Mouse (Mus musculus): ENCODE measurements around the gene Prrt3. TPM values are rescaled to one million over a fixed set of nuclear protein-coding genes. Genes with fewer than 3 reads are reported as not detected.

The Prrt3 gene
- total RNA-seq (2017) = not detected in 2 replicates

DNA sequence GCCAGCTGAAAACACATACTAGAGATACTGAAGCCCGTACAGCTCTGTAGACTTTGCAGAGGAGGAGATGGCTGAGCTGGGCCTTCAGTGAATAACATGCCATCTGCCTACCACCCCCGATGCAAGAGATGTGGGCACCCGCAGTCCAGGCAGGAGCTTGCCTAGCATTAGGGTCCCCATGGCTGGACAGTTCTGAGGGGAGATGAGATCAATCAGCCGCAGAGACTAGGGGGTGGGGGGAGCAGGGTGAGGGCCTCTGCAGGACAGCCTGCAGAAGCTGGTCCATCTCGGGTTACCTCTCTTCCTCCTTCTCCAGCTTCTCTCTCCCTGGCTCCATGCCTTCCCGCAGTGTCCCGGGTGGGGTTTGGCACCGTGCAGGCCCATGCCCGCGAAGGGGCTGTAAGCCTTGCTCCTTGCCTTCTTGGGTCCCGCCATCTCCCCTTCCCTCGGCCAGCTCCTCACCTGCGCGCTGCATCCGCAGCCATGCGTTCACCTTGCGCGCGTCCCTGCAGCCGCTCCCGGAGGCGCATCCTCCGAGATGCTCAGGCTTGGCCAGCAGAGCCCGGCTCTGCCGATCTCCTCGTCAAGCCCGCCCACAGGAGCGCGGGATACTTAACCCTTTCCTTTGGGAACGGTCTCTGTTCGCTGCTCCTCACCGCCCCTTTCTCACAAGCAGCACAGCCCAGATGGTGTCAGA is at the start of gene Prrt3:
TSS of gene Prrt3 (minus strand) at position 544 of the 697 bp plus-strand sequence.
- ATAC-seq (replicated peaks; ENCODE audit: low read depth, poor library complexity, severe bottlenecking) = no peak

DNA sequence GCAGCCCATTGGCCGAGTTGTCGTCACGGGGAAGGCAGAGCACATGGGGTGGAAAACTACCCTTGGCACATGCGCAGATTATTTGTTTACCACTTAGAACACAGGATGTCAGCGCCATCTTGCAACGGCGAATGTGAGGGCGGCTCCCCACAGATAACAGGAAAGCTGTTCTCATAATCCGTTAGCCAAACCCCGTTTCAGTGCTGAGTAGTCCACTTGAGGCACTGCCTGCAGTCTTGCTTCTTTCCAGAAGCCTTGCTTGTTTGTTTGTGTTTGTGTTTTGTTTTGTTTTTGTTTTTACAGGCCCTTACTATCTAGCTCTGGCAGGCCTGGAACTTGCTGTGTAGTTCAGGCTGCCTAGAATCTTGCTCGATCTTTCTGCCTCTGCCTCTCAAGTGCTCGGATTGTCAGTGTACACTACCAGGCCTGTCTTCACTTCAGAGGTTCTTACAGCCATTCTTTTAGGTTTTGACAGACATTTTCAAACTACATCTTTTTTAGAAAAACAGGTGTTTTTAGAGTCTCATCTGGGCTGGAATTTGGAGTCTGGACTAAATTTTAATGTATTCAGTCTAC is 42.3 kb upstream of the Prrt3 start:
- no peak for ATAC-seq (replicated peaks; ENCODE audit: low read depth, poor library complexity, severe bottlenecking)

DNA sequence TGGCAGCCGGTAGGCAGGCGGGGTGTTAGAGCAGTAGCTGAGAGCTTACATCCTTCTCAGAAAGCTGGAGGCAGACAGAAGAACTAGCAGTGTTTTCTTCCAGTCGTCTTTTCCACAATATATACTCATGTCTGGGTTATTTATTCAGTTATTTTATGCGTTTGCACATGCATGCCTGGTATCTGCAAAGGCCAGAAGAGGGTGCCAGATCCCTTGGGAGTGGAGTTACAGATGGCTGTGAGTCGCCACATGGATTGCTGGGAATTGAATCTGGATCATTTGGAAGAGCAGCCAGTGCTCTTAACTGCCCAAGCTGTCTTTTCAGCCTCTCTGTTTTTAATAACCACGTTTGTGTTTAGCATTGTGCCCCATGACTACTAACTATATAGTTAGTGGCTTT is 39.9 kb upstream of the Prrt3 start:
- ATAC-seq (replicated peaks; ENCODE audit: low read depth, poor library complexity, severe bottlenecking) = no peak

- ATAC-seq (replicated peaks; ENCODE audit: low read depth, poor library complexity, severe bottlenecking) = no peak
These were observed 33.2 kb upstream of the Prrt3 start for GRCm38 (mm10) chr6:113534886-113535285.

DNA sequence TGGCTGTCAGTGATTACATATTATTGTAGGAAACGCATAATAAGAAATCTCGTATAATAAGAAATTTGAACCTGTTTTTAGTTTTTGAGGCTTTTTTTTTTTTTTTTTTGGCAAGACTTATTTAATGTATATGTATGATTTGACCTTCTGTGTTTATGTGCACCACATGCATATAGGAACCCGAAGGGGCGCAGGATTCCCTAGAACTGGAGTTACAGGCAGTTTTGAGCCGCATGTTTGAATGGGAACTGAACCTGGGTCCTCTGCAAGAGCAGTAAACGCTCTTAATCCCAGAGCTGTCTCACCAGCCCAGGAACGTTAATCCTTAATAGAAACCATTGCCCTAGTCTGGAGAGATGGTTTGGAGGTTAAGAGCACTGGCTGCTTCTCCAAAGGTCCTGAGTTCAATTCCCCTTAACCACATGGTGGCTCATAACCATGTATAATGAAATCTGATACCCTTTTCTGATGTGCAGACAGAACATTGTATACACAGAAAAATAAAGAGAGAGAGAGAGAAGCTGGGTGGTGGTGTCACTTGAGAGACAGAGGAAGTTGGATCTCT is 30.2 kb upstream of the Prrt3 start:
- no peak for ATAC-seq (replicated peaks; ENCODE audit: low read depth, poor library complexity, severe bottlenecking)

DNA sequence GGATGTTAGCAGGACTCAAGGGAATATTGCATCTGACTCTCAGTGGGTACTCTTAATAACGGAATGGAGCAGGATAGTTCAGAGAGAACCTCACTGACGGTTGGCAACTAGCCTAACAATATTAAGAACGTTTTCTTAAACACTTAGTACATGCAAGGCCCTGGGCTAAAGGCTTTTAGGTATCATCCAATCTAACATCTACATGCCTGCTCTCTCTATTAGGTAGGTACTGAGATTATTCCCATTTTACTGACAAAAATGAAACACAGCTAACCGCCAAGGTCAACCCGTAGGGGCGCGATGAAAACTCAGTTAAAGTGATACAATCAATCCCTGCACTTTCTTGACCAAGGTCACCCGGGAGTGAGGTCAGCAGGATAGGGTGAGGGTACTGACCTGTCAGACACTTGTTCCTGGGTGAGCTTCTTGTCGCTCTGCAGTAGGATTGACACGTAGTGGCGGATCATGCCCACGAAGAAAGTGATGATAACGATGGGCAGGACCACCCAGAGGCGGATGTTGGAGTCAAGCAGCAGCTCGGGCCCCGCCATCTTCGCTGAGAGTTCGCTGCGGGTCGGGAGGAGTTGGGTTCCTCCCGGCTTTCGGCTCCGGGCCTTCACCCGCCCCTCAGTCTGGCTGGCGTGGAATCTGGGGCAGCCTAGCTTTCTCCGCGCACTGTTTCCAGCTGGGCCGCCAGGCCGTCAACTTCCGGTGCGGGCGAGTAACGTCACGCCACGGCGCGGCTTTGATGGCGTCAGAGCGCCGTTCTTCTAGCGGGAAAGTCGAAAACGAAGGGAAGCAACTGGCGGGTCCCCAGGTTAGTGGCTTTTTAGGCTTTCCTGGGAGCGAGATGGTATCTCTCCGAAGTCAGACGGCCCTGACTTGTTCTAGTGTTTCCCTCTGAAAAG is 29.5 kb upstream of the Prrt3 start, which contains the start of the genes Emc3 and Fancd2:
TSS of gene Emc3 (minus strand) at position 721 of the 908 bp plus-strand sequence.
TSS of gene Fancd2 (plus strand) at position 751 of the 908 bp plus-strand sequence.
- peak; percentile 90 for ATAC-seq (replicated peaks; ENCODE audit: low read depth, poor library complexity, severe bottlenecking)

DNA sequence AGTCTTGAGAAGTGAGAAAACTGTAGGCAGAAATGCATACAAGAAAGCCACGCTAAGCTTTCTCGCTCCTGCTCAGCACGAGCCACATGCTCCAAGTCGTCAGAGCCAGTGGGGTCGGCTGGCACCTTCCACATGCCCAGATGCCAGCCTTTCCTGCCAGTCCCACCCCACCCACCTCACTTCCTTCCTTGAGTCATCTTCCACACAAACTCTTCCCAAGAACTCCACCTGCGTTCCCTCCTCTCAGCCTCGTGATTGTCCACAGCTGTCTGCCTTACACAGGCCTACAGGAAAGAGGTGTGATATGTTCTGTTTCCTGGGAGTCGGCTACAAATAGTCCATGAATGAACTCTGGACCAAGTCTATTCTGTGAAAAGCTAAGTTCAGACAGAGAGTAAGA is 21.7 kb upstream of the Prrt3 start:
- ATAC-seq (replicated peaks; ENCODE audit: low read depth, poor library complexity, severe bottlenecking) = no peak

DNA sequence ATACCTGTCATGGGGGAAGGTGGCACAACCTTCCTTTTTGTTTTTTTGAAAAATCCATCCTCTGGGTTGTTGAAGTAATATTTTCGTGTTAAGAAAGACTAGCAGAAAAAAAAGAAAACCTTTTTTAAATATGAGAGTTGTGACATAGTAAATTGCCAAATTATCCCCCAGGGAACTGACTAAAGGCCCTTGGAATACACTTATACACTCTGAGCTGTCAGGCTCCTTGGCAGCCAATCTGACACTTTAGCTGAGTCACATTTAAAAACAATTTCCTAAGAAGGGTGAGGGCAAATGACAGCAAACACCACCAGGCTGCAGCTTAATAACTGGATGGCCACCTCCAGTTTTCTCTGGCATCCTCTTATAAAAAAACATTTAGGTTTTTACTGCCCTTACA is 20.6 kb upstream of the Prrt3 start:
- no peak for ATAC-seq (replicated peaks; ENCODE audit: low read depth, poor library complexity, severe bottlenecking)

- peak; percentile 90 for ATAC-seq (replicated peaks; ENCODE audit: low read depth, poor library complexity, severe bottlenecking)
These were observed 15.8 kb upstream of the Prrt3 start for GRCm38 (mm10) chr6:113517434-113518080.

DNA sequence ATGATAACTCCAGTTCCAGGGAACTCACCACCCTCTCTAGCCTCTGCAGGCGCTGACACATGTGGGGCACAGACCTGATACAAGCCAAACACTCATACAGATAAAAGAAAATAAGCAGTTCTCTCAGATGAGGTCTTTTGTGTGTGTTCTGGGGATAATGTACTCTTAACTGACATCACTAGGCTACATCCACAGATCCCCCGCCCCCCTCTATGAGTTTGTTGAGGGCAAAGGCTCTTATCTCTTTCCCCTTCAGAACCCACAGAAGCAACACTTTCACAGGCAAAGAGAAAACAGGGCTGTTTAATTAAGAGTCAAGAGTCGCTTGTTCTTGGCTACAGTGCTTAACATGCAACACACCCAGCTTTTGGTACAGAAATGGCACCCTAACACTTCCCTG is 12.9 kb upstream of the Prrt3 start:
- ATAC-seq (replicated peaks; ENCODE audit: low read depth, poor library complexity, severe bottlenecking) = peak; percentile 57

DNA sequence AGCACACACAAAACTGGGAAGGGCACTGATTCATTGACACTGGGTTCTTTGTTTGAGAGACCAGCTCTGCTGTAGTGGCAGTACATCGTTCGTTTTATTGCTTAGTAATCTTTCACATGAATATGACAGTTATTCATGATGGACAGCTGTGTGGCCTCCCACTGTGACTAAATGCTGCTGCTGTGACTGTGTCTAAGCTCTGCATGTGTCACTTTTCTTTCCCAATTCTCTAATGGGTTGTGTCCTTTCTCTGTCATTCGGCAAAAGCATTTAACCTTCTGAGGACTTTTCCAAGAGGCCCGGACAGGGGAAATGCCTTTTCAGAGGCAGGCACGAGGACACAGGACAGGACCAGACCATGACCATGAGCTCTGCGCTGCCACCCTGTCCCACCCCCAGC is 12.2 kb upstream of the Prrt3 start:
- no peak for ATAC-seq (replicated peaks; ENCODE audit: low read depth, poor library complexity, severe bottlenecking)

GRCm38 (mm10) chr6:113508947-113509280 is 7.2 kb upstream of the Prrt3 start:
- no peak for ATAC-seq (replicated peaks; ENCODE audit: low read depth, poor library complexity, severe bottlenecking)

DNA sequence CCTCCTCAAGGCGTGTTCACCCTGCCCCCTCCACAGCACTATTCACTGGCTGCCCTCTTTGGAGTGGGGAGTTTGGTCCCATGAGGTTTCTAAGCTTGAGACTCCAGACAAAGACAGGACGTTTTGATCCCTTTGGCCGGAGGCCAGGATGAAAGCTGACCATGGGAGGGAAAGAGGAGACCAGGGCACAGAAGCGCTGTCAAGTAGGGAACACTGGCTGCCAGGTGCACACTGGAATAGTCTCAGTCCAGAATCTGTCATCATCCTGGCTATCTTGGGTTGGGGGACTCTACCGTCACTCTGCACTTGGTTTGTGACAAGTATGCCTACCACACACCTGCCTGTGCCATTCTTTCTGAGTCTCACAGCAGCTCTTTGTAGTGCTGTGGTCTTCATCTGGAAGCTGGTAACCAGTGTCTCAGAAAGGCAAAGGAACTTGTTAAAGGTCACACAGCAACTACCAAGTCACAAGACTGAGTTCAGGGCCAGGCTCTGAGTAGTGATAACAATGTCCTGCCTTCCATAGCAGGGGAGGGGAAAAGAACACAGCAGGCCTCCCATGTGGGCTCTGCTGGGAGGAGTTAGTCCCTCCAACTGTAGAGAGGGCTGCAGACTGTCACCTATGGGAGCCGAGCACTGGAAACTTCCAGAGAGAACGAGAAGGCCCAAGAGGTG is 6.7 kb upstream of the Prrt3 start:
- ATAC-seq (replicated peaks; ENCODE audit: low read depth, poor library complexity, severe bottlenecking) = no peak

DNA sequence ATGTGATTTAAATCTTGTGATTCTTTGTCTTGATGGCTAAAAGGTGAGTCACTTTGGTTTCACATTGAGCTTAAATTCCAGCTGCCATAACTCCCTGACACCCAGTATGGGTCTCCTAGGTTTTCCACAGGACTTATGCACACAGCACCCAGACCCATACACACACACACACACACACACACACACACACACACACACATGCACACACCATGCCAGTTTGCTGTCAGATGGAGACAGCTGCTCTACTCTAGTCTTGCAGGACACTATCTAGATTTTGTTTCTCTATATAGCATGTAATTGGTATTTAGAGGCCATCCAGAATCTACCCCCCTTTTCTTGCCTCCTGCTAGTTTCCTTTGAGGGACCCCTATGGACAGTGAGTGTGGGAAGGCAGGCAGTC is 5.4 kb upstream of the Prrt3 start:
- ATAC-seq (replicated peaks; ENCODE audit: low read depth, poor library complexity, severe bottlenecking) = no peak

- ATAC-seq (replicated peaks; ENCODE audit: low read depth, poor library complexity, severe bottlenecking) = no peak
These were observed 4.0 kb upstream of the Prrt3 start for GRCm38 (mm10) chr6:113505689-113506088.

GRCm38 (mm10) chr6:113502801-113503200 is 1.1 kb upstream of the Prrt3 start:
- no peak for ATAC-seq (replicated peaks; ENCODE audit: low read depth, poor library complexity, severe bottlenecking)

DNA sequence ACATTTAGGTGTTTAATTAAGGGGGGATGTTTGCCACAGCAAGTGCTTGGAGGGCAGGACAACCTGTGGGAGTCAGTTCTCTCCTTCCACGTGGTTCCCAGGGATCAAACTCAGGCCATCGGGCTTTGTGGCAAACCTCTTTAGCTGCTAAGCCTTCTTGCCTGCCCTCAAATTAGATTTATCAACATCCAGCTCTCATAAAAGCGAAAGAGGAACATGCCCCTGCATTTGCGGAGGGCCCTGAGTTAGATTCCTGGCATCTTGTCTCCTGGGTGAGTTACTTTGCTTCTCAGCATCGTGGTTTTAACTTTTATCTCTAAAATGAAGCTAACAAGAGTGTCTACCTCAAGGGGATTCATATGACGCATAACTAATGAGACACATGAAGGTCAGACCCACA is 2.4 kb downstream of the Prrt3 start:
- ATAC-seq (replicated peaks; ENCODE audit: low read depth, poor library complexity, severe bottlenecking) = no peak

- no peak for ATAC-seq (replicated peaks; ENCODE audit: low read depth, poor library complexity, severe bottlenecking)
These were observed 6.6 kb downstream of the Prrt3 start for GRCm38 (mm10) chr6:113495071-113495675.

- peak; percentile 76 for ATAC-seq (replicated peaks; ENCODE audit: low read depth, poor library complexity, severe bottlenecking)
These were observed 7.4 kb downstream of the Prrt3 start for GRCm38 (mm10) chr6:113494258-113494788.
